Mouse (Mus musculus) right cerebral cortex, adult 18-20 months (tissue): ENCODE data around the gene Wnt1.

Experiments
- DNase-seq: peaks from one replicate; pipeline ENCODE4 v3.0.0; 2022; ENCODE audit warnings: mixed read lengths

Wnt1 gene

DNA sequence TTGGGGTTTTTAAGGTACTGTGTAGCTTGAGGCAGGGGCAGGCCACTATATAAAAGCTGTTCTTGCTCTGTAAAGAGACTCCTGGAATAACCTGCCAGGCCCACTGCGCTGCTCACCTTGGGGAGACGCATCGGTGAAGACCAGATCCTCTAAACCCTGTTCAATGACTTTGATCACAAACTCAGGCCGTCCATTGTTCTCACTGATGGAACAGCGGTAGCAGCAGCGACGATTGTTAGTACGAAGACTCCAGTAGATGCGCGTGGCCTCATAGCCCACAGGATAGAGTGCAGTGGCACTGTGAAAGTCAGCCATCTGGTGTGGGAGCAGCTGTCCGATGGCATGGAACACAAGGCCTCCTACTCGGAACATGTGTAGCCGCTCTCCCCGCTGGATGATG lies 49.5 kb downstream of the Wnt1 start:
- no peak for DNase-seq

DNA sequence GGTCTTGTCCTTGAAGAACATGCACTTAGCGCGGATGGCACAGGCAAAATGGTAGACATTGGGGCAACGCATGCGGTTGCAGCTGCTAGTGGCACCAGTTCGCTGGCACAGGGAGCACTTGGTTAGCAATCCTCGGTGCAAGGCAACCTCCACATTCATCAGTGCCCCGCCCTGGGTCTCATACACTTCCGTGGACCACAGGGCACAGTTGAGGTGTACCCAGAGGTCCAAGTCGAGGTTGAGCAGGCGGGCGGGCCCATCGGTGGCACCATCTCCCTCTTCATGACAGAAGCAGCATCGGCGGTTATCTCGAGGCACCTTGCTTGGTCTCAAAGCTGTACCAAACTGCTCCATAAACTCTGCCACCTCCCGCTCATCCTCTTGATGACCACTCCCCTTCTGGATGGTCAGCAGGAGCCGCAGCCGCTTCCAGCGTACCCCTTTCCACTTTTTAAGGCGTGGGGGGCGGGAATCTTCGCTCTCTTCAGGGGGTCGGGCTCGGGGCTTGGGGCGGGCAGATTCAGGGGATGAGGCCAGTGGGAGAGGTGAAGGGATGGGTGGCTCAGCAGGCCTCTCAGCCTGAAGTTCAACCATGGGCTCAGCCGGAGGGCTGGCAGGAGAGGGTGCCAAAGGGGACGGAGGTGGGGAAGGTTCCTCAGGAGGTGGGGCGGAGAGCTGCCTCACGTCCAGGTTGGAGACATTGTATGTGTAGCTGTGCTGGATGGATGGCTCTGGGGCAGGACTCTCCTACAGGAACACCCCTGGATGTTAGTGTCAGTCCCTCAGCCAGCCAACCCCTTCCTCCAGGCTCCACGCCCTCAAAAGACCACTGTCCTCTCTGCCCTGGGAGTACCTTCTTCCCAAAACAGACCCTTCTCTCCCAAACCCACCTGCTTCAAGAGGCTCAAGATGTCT lies 50.3 kb downstream of the Wnt1 start:
- DNase-seq: no peak
